Mouse (Mus musculus): ENCODE measurements at regions not wholly inside any gene's neighbourhood (a gene's known extent, or its start where the extent isn't known, plus 50 kb on each side); places are given as distances from the start of the nearest gene placed in this dataset.

- no peak for DNase-seq (ENCODE audit: low spot score)
- Histone ChIP-seq H3K4me1 (no peaks in the 10 kb centered on the region; the same call in 1 of the 2 replicates), H3K9me3 (replicated peaks) (no peaks in the 10 kb centered on the region), H3K4me3 (no peak overlapping the region), H3K27ac (no peak overlapping the region), H3K27me3 (ENCODE audit: low read depth, poor library complexity, severe bottlenecking) (no peaks in the 10 kb centered on the region), H3K36me3 (no peaks in the 10 kb centered on the region)
Measured at GRCm38 (mm10) chr7:79201246-79201645, 52.4 kb upstream of the Mfge8 start.

DNA sequence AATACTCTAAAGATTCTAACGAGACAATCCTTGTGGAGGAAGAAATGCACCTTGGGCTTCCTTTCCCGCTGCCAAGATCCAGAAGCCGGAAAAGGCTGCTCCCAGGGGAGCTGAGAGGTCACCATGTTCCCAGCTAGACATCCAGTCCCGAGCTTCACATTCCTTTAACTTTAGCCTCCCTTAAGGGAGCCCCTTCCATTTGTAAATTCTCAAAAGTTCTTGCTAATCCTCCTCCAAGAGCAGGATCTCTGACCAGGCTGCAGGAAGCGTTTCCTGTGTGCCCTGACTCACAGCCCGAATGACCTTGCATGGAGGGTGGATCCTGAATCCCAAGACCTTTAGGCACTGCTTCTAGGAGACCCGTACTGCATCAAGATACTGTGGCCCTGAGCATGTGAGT, 53.5 kb upstream of the Mfge8 start:
- Histone ChIP-seq H3K4me3 (no peak overlapping the region), H3K27me3 (ENCODE audit: low read depth, poor library complexity, severe bottlenecking) (no peaks in the 10 kb centered on the region), H3K4me1 (no peaks in the 10 kb centered on the region; the same call in 1 of the 2 replicates), H3K9me3 (replicated peaks) (no peaks in the 10 kb centered on the region), H3K36me3 (no peaks in the 10 kb centered on the region), H3K27ac (0 out of 2 replicates have a peak overlapping the region, but pooled peaks have one; percentile 43)
- no peak for DNase-seq (ENCODE audit: low spot score)
- 72% methylated on average over 7 of the region's 7 CpGs for WGBS

DNA sequence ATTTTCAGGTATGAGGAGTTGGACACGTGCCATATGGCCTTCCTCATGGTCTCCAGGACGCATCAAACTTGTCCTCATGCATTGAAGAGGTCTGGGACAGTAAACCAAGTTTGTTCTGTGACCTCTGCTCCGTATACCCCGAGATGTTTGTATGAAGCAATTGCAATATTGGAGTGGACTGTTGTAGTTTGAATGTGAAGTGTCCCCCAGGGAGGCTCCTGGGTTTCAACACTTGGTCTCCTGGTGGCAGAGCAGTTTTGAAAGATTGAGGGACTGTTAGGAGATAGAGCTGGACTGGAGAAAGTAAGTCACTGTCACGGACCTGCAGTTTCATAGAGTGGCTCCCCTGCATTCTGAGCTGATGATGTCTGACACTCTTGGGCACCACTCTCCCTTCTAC, 54.6 kb upstream of the Mfge8 start:
- H3K9me3 ChIP-seq (replicated peaks): no peaks in the 10 kb centered on the region
- no peaks in the 10 kb centered on the region; the same call in 1 of the 2 replicates for H3K4me1 ChIP-seq
- no peaks in the 10 kb centered on the region for H3K36me3 ChIP-seq
- H3K27me3 ChIP-seq (ENCODE audit: low read depth, poor library complexity, severe bottlenecking): no peaks in the 10 kb centered on the region
- H3K4me3 ChIP-seq: no peak overlapping the region
- 89% methylated on average over 5 of the region's 5 CpGs for WGBS
- H3K27ac ChIP-seq: no peak overlapping the region
- DNase-seq (ENCODE audit: low spot score): no peak

GRCm38 (mm10) chr7:79207140-79207539, 58.3 kb upstream of the Mfge8 start:
- no peak for DNase-seq (ENCODE audit: low spot score)
- 0 out of 2 replicates have a peak overlapping the region, but pooled peaks have one; percentile 14 for H3K27ac ChIP-seq
- WGBS: 65% methylated on average over 8 of the region's 8 CpGs

DNA sequence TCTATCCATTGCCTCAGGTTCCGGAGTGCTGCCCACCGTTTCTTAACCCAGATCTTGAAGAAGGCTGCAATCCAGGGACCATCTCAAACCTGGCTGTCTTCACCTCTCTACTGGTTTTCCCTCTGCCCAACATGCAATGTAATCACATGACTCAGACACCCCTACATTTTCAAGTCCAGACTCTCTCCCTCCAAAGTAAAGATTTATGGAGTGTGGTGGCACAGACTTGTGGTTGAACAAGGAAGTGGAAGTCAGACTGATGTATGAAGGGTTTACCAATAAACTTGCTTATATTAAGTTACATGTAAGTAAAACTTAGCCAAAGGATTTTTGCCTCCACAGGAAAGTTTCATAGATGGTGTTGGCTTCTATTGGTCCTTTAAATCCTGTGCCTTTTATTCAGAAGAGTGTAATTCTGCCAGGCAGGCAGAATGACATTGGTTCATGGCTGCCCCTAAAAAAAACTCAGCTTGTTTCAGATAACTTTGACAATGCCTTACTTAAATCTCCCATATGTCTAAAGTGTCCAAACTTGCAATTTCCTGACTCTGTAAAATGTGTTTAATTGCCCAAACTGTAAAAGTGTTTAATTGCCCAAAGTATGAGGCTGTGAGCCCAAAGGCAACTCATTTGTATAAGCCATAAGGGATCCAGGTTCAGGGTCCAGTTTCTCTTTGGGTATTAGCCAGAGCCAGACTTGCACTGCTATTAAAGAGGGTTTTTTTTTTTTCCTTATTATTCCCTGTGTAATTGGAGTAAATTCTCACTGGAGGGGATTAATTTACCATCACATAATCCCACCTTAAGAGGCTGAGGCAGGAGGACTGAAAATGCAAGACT, 61.7 kb upstream of the Mfge8 start:
- Histone ChIP-seq H3K4me3 (no peak overlapping the region), H3K27me3 (ENCODE audit: low read depth, poor library complexity, severe bottlenecking) (0 out of 2 replicates have a peak, but pooled peaks cover 2% of the 10 kb centered on the region), H3K36me3 (no peaks in the 10 kb centered on the region), H3K4me1 (peaks cover 19% of the 10 kb centered on the region), H3K27ac (peak overlapping the region; percentile 46; the same call in 1 of the 2 replicates), H3K9me3 (replicated peaks) (no peaks in the 10 kb centered on the region)
- DNase-seq (ENCODE audit: low spot score): no peak
- 93% methylated on average over 2 of the region's 2 CpGs for WGBS

More at GRCm38 (mm10) chr7:79207140-79207539, 58.3 kb upstream of the Mfge8 start:
- peaks cover 19% of the 10 kb centered on the region for H3K4me1 ChIP-seq
- H3K27me3 ChIP-seq (ENCODE audit: low read depth, poor library complexity, severe bottlenecking): 0 out of 2 replicates have a peak, but pooled peaks cover 2% of the 10 kb centered on the region
- no peak overlapping the region for H3K4me3 ChIP-seq
- no peaks in the 10 kb centered on the region for H3K9me3 ChIP-seq (replicated peaks)
- no peaks in the 10 kb centered on the region for H3K36me3 ChIP-seq

- Histone ChIP-seq H3K36me3 (no peaks in the 10 kb centered on the region), H3K4me3 (no peak overlapping the region), H3K27ac (peak overlapping the region; percentile 36; the same call in 1 of the 2 replicates), H3K4me1 (peaks cover 19% of the 10 kb centered on the region), H3K9me3 (replicated peaks) (no peaks in the 10 kb centered on the region), H3K27me3 (ENCODE audit: low read depth, poor library complexity, severe bottlenecking) (0 out of 2 replicates have a peak, but pooled peaks cover 2% of the 10 kb centered on the region)
- 16% methylated on average over 9 of the region's 9 CpGs for WGBS
- no peak for DNase-seq (ENCODE audit: low spot score)
Measured at GRCm38 (mm10) chr7:79211287-79211976, 61.6 kb upstream of the Abhd2 start.

GRCm38 (mm10) chr7:79212231-79212630, 60.8 kb upstream of the Abhd2 start:
- Histone ChIP-seq H3K9me3 (replicated peaks) (no peaks in the 10 kb centered on the region), H3K4me3 (no peak overlapping the region), H3K4me1 (peaks cover 19% of the 10 kb centered on the region), H3K27ac (no peak overlapping the region), H3K27me3 (ENCODE audit: low read depth, poor library complexity, severe bottlenecking) (0 out of 2 replicates have a peak, but pooled peaks cover 2% of the 10 kb centered on the region), H3K36me3 (no peaks in the 10 kb centered on the region)
- no peak for DNase-seq (ENCODE audit: low spot score)
- WGBS: 92% methylated on average over 3 of the region's 3 CpGs

DNA sequence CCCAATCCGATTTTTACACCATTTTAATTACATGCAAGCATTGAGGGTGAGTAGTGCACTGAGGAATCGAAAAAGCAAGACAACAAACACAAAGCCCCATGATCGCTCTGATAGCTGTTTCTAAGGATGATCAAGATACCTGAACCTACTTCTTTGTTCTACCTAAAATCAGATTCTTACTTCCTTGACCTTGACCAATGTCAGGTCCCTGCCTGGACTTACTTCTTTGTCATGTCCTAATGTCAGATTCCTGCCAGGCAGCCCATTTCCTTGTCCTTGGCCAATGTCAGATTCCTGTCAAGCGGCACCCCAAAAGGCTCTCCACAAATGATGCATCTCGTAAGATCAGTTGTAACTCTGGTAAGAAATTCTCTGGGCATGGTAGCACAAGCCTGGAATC, 58.0 kb upstream of the Abhd2 start:
- H3K9me3 ChIP-seq (replicated peaks): no peaks in the 10 kb centered on the region
- DNase-seq (ENCODE audit: low spot score): no peak
- H3K27ac ChIP-seq: no peak overlapping the region
- H3K27me3 ChIP-seq (ENCODE audit: low read depth, poor library complexity, severe bottlenecking): 0 out of 2 replicates have a peak, but pooled peaks cover 2% of the 10 kb centered on the region
- 93% methylated on average over 5 of the region's 5 CpGs for WGBS
- H3K4me1 ChIP-seq: peaks cover 18% of the 10 kb centered on the region
- no peak overlapping the region for H3K4me3 ChIP-seq
- no peaks in the 10 kb centered on the region for H3K36me3 ChIP-seq

DNA sequence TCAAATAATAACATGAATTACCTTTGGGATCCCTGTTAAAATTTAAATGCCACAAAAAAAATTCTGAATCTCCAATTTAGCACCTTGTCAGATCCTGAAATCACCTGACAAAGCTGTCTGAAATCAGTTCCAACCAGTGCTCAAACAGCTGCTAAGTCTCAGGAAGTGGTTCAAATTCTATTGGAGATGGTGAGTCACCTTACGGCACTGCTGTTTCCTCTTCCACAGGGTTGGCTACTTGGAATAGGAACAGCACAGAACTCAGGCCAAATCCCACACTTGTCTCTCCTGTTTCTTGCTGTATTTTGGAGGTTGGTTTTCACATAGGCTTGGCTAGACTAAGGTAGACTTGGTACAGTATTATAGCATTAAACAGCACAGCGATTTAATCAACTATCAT, 55.8 kb upstream of the Abhd2 start:
- Histone ChIP-seq H3K36me3 (no peaks in the 10 kb centered on the region), H3K4me1 (no peaks in the 10 kb centered on the region)

DNA sequence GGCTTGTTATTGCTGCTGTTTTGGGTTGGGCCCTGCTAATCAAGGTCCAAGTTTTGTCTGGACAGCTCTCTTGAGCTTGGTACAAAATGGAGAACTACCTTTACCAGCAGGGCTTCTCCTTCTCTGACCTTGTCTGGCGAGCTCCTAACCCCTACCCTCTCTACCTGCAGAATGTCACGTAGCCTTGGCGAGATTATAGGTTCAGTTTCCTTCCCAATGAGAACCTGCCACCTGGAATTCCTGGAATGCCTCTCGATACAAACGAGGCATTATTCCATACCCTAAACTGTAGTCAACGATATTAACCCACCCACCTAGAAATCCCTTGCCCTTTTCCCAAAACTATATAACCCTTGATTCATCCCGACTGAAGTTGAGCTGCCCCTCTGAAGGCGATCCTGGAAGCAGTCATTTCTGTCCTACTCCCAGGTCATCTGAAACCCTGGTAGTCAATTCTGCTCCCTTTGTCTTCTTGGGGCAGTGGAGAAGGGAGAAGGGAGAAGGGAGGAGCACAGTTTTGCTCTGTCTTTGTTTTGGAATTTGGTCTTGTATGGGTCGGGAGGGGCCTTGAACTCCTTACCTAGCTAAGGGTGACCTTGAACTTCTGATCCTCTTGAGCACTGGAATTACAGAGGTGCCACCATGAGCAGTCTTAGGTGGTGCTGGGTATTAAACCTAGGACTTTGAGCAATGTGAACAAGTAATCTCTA, 50.2 kb upstream of the Abhd2 start:
- WGBS: 84% methylated on average over 9 of the region's 9 CpGs
- H3K4me1 ChIP-seq: peaks cover 8% of the 10 kb centered on the region; the same call in 1 of the 2 replicates

More for the DNA sequence above, 55.8 kb upstream of the Abhd2 start:
- Histone ChIP-seq H3K9me3 (replicated peaks) (no peaks in the 10 kb centered on the region), H3K27me3 (ENCODE audit: low read depth, poor library complexity, severe bottlenecking) (no peaks in the 10 kb centered on the region), H3K4me3 (no peak overlapping the region), H3K27ac (no peak overlapping the region)
- no peak for DNase-seq (ENCODE audit: low spot score)
- 93% methylated on average over 2 of the region's 2 CpGs for WGBS

More for the DNA sequence above, 50.2 kb upstream of the Abhd2 start:
- Histone ChIP-seq H3K9me3 (replicated peaks) (no peaks in the 10 kb centered on the region), H3K4me3 (no peak overlapping the region), H3K27ac (no peak overlapping the region), H3K36me3 (no peaks in the 10 kb centered on the region), H3K27me3 (ENCODE audit: low read depth, poor library complexity, severe bottlenecking) (no peaks in the 10 kb centered on the region)
- DNase-seq (ENCODE audit: low spot score): no peak
